Mouse (Mus musculus) neural tube, embryonic 14.5 days (tissue): ENCODE measurements around the gene Dusp12. TPM values are rescaled to one million over a fixed set of nuclear protein-coding genes. Genes with fewer than 3 reads are reported as not detected.

Experiments
- ATAC-seq: fragments of 200-750 bp; cut with Nextera tagmentation; 2 replicates; pipeline ENCODE4 v1.8.0; 2017; ENCODE audit warnings: low read depth, mild to moderate bottlenecking, moderate TSS enrichment, moderate library complexity
- H3K27ac ChIP-seq: fragments of 300-500 bp; sonication (generic); 2 replicates; pipeline ENCODE4 v1.5.1; 2014; ENCODE audit warnings: low read depth, mild to moderate bottlenecking, control low read depth, low read length, moderate library complexity, mixed read lengths
- H3K27me3 ChIP-seq: fragments of 300-500 bp; sonication (generic); 2 replicates; pipeline ENCODE4 v1.6.1; 2014; ENCODE audit warnings: low read length; ENCODE audit not compliant: control insufficient read depth, insufficient read depth
- H3K36me3 ChIP-seq: fragments of 300-500 bp; sonication (generic); 2 replicates; pipeline ENCODE4 v1.6.1; 2014; ENCODE audit warnings: low read length, mixed read lengths; ENCODE audit not compliant: control insufficient read depth, insufficient read depth
- H3K4me1 ChIP-seq: fragments of 300-500 bp; sonication (generic); 2 replicates; pipeline ENCODE4 v1.6.1; 2014; ENCODE audit warnings: low read length; ENCODE audit not compliant: control insufficient read depth, insufficient read depth
- H3K4me2 ChIP-seq: fragments of 300-500 bp; sonication (generic); 2 replicates; pipeline ENCODE4 v1.6.1; 2014; ENCODE audit warnings: mild to moderate bottlenecking, low read depth, low read length, control low read depth
- H3K4me3 ChIP-seq: fragments of 300-500 bp; sonication (generic); 2 replicates; pipeline ENCODE4 v1.5.1; 2014; ENCODE audit warnings: low read depth, low read length, control low read depth, mixed read lengths
- H3K9ac ChIP-seq: fragments of 300-500 bp; sonication (generic); replicated peaks from 2 replicates; pipeline ENCODE4 v1.6.1; 2014; ENCODE audit warnings: low read depth, mild to moderate bottlenecking, control low read depth, low read length, mixed read lengths
- H3K9me3 ChIP-seq: fragments of 300-500 bp; sonication (generic); 2 replicates; pipeline ENCODE4 v1.6.1; 2016; ENCODE audit warnings: low read length; ENCODE audit not compliant: control insufficient read depth
- WGBS: fragments of 180-500 bp; shearing (Covaris S2); extraction: QIAGEN DNeasy Blood & Tissue Kit; methylation state at CpG from one replicate; pipeline ENCODE4 v1.1.7; 2014; 5-methylcytosine and 5-hydroxymethylcytosine counted together
- polyA plus RNA-seq: library from polyadenylated mRNA; unstranded; fragments of >200 nt; fragmentation: Nextera tagmentation; extraction: Ambion mirVana; gene quantifications from 2 replicates; pipeline ENCODE4 v1.2.1, GENCODE M21; 2014

Gene Dusp12
- polyA plus RNA-seq, 1 experiment from 2014 or later, result 44.6 TPM

- 0 out of 2 replicates have a peak, but pooled peaks cover 7% of the 10 kb centered on the region for H3K4me1 ChIP-seq
Measured at GRCm38 (mm10) chr1:170868107-170868904, 17.0 kb downstream of the Dusp12 start.

DNA sequence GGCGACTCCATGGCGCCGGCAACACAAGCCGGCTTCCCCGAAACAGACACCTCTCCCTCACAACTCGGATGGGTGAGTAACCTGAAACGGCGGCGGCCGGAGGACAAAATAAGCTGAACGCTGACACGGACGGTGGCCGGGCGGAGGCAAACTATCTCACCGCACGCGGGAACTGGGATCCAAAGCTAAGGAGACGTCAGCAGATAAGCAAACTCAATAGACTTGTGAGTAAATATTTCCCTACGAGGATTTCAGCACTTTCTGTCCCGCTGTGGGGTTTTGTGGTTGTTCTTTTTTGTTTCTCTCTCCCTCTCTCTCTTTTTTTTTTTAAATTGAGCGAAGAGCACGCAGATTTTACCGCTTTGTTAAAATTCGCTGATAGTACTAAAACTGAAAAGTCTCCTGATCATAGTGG is 17.6 kb downstream of the Dusp12 start, which contains the start of gene Atf6:
Atf6 (minus strand) TSS at position 81 of the 415 bp plus-strand sequence.
- Histone ChIP-seq H3K4me3 (peak within 1 kb of the TSS; percentile 88), H3K36me3 (no peaks in the 10 kb centered on the region; the same call in 1 of the 2 replicates), H3K27ac (peak within 1 kb of the TSS; percentile 69), H3K4me2 (peak within 1 kb of the TSS; percentile 74), H3K9me3 (no peaks in the 10 kb centered on the region), H3K9ac (peak within 1 kb of the TSS; percentile 81), H3K4me1 (0 out of 2 replicates have a peak, but pooled peaks cover 7% of the 10 kb centered on the region), H3K27me3 (no peaks in the 10 kb centered on the region)
- peak; percentile 81 for ATAC-seq
- under 1% methylated on average over 25 of the region's 25 CpGs for WGBS

More at GRCm38 (mm10) chr1:170868107-170868904, 17.0 kb downstream of the Dusp12 start:
- Histone ChIP-seq H3K4me2 (peak overlapping the region; percentile 74), H3K27me3 (no peaks in the 10 kb centered on the region), H3K4me3 (peak overlapping the region; percentile 88), H3K27ac (peak overlapping the region; percentile 52; the same call in 1 of the 2 replicates), H3K36me3 (no peaks in the 10 kb centered on the region; the same call in 1 of the 2 replicates), H3K9ac (peak overlapping the region; percentile 54; the same call in 1 of the 2 replicates), H3K9me3 (no peaks in the 10 kb centered on the region)
- ATAC-seq, result peak; percentile 90
- under 1% methylated on average over 33 of the region's 33 CpGs for WGBS

DNA sequence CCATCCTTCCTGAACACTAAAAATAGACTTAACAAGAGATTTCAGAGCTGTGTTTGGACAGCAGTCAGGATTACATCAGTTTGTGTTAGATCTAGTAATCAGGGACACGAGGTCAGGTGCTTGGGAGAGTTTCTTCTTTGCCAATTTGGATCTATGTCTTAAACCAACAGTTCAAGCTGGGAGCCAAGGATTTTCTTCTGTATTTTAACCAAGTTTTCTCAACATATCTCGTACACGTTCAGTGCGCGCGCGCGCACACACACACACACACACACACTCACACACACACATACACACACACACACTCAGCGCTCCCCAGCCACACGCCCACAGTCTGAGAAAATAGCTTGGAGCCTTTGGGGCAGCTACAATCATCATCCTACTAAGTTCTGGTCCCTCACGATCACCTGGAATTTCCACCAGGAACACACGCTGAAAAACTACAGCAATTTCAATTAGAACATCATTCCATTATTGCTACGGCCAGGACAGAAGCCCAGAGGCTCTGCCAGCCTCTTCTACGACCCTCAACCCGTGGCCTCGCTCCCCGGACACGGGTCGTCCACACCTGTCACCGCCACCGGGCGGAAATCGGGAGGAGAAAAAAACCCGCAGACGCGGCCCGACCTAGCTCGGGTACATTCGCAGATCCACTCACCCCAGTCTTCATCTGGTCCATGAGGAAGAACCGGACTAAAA is 18.2 kb downstream of the Dusp12 start:
- peak overlapping the region; percentile 74 for H3K4me2 ChIP-seq
- WGBS, result 5% methylated on average over 30 of the region's 30 CpGs
- H3K9ac ChIP-seq, result peak overlapping the region; percentile 81
- H3K27me3 ChIP-seq, result no peaks in the 10 kb centered on the region
- H3K9me3 ChIP-seq, result no peaks in the 10 kb centered on the region
- no peaks in the 10 kb centered on the region; the same call in 1 of the 2 replicates for H3K36me3 ChIP-seq
- peak overlapping the region; percentile 88 for H3K4me3 ChIP-seq
- 0 out of 2 replicates have a peak, but pooled peaks cover 7% of the 10 kb centered on the region for H3K4me1 ChIP-seq
- H3K27ac ChIP-seq, result peak overlapping the region; percentile 69
- ATAC-seq, result peak; percentile 70

- H3K36me3 ChIP-seq, result no peaks in the 10 kb centered on the region
- no peak for ATAC-seq
- H3K27me3 ChIP-seq, result no peaks in the 10 kb centered on the region
- H3K9me3 ChIP-seq, result no peaks in the 10 kb centered on the region
- no peak overlapping the region for H3K9ac ChIP-seq
- WGBS, result 92% methylated on average over 5 of the region's 5 CpGs
- no peak overlapping the region for H3K27ac ChIP-seq
- H3K4me1 ChIP-seq, result 0 out of 2 replicates have a peak, but pooled peaks cover 7% of the 10 kb centered on the region
- no peak overlapping the region for H3K4me3 ChIP-seq
- no peak overlapping the region for H3K4me2 ChIP-seq
Measured at GRCm38 (mm10) chr1:170865406-170865805, 19.9 kb downstream of the Dusp12 start.

- Histone ChIP-seq H3K36me3 (no peaks in the 10 kb centered on the region), H3K4me3 (no peak overlapping the region)
Measured at GRCm38 (mm10) chr1:170864754-170865153, 20.6 kb downstream of the Dusp12 start.

GRCm38 (mm10) chr1:170864234-170864633 is 21.1 kb downstream of the Dusp12 start:
- no peak overlapping the region for H3K9ac ChIP-seq
- no peak overlapping the region for H3K4me3 ChIP-seq
- no peaks in the 10 kb centered on the region for H3K9me3 ChIP-seq
- no peak for ATAC-seq
- H3K36me3 ChIP-seq, result no peaks in the 10 kb centered on the region
- no peaks in the 10 kb centered on the region for H3K27me3 ChIP-seq
- no peak overlapping the region for H3K27ac ChIP-seq
- no peak overlapping the region for H3K4me2 ChIP-seq
- H3K4me1 ChIP-seq, result 0 out of 2 replicates have a peak, but pooled peaks cover 7% of the 10 kb centered on the region

More at GRCm38 (mm10) chr1:170864754-170865153, 20.6 kb downstream of the Dusp12 start:
- 0 out of 2 replicates have a peak, but pooled peaks cover 7% of the 10 kb centered on the region for H3K4me1 ChIP-seq
- H3K9ac ChIP-seq, result no peak overlapping the region
- H3K4me2 ChIP-seq, result no peak overlapping the region
- H3K9me3 ChIP-seq, result no peaks in the 10 kb centered on the region
- H3K27ac ChIP-seq, result no peak overlapping the region
- 85% methylated on average over 3 of the region's 3 CpGs for WGBS
- no peak for ATAC-seq
- H3K27me3 ChIP-seq, result no peaks in the 10 kb centered on the region

GRCm38 (mm10) chr1:170863033-170863432 is 22.3 kb downstream of the Dusp12 start:
- Histone ChIP-seq H3K27ac (no peak overlapping the region), H3K9me3 (no peaks in the 10 kb centered on the region), H3K4me2 (no peak overlapping the region), H3K36me3 (no peaks in the 10 kb centered on the region), H3K27me3 (no peaks in the 10 kb centered on the region), H3K4me1 (0 out of 2 replicates have a peak, but pooled peaks cover 7% of the 10 kb centered on the region), H3K9ac (no peak overlapping the region), H3K4me3 (no peak overlapping the region)
- ATAC-seq, result no peak
- 77% methylated on average over 4 of the region's 4 CpGs for WGBS

GRCm38 (mm10) chr1:170862435-170862717 is 23.0 kb downstream of the Dusp12 start:
- 0 out of 2 replicates have a peak, but pooled peaks cover 7% of the 10 kb centered on the region for H3K4me1 ChIP-seq
- H3K27me3 ChIP-seq, result no peaks in the 10 kb centered on the region
- no peaks in the 10 kb centered on the region for H3K9me3 ChIP-seq
- H3K4me2 ChIP-seq, result no peak overlapping the region
- H3K4me3 ChIP-seq, result no peak overlapping the region
- H3K27ac ChIP-seq, result no peak overlapping the region
- no peaks in the 10 kb centered on the region for H3K36me3 ChIP-seq
- no peak for ATAC-seq
- 82% methylated on average over 3 of the region's 3 CpGs for WGBS
- no peak overlapping the region for H3K9ac ChIP-seq
